Mouse (Mus musculus): ENCODE measurements at regions not wholly inside any gene's neighbourhood (a gene's known extent, or its start where the extent isn't known, plus 50 kb on each side); places are given as distances from the start of the nearest gene placed in this dataset.
A peak's percentile ranks its signal among the peaks of the same experiment; 100 is the strongest.

GRCm38 (mm10) chr5:118365651-118366050 is 120.6 kb downstream of the 2410131K14Rik start:
- WGBS: 31% methylated on average over 5 of the region's 5 CpGs
- Histone ChIP-seq H3K27ac (replicated peaks) (no peak overlapping the region), H3K9me3 (replicated peaks) (no peaks in the 10 kb centered on the region), H3K9ac (replicated peaks) (no peak overlapping the region), H3K27me3 (replicated peaks) (no peaks in the 10 kb centered on the region), H3K4me3 (replicated peaks) (no peak overlapping the region), H3K4me2 (no peak overlapping the region), H3K4me1 (no peaks in the 10 kb centered on the region; the same call in 1 of the 2 replicates), H3K36me3 (no peaks in the 10 kb centered on the region)
- no peak for ATAC-seq (ENCODE audit: low FRiP score)

- Histone ChIP-seq H3K4me1 (no peaks in the 10 kb centered on the region; the same call in 1 of the 2 replicates), H3K27ac (replicated peaks) (no peak overlapping the region), H3K27me3 (replicated peaks) (no peaks in the 10 kb centered on the region), H3K4me3 (replicated peaks) (no peak overlapping the region), H3K9me3 (replicated peaks) (no peaks in the 10 kb centered on the region), H3K4me2 (no peak overlapping the region), H3K36me3 (no peaks in the 10 kb centered on the region), H3K9ac (replicated peaks) (no peak overlapping the region)
- ATAC-seq (ENCODE audit: low FRiP score): no peak
- WGBS: 91% methylated on average over 11 of the region's 11 CpGs
Observed at GRCm38 (mm10) chr5:118367047-118367446, 122.0 kb downstream of the 2410131K14Rik start.

- Histone ChIP-seq H3K9me3 (replicated peaks) (no peaks in the 10 kb centered on the region), H3K4me2 (peak overlapping the region; percentile 9), H3K27ac (replicated peaks) (no peak overlapping the region), H3K9ac (replicated peaks) (no peak overlapping the region), H3K4me3 (replicated peaks) (no peak overlapping the region), H3K27me3 (replicated peaks) (no peaks in the 10 kb centered on the region), H3K4me1 (peaks cover 29% of the 10 kb centered on the region), H3K36me3 (no peaks in the 10 kb centered on the region)
- 7% methylated on average over 13 of the region's 13 CpGs for WGBS
- no peak for ATAC-seq (ENCODE audit: low FRiP score)
Observed at GRCm38 (mm10) chr5:118373581-118373981, 128.6 kb downstream of the 2410131K14Rik start.

DNA sequence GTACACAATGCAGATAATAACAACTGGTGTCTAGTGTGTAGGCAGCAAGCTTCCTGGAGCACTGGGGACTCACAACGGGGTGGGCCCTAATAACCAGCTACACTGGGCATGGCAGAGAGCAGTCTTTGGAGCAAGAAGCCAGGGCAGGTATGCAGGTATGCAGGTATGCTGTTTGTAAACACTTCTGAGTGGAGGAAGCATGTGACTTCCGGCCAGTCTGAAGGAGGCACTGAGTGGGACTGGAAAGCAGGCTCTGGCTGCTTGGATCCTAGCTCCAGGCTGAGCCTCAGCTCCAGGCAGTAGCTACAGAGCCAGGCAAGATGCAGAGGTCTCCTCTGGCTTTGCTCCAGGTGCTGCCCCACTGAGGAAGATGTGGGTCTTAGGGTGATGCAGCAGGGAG is 129.9 kb downstream of the 2410131K14Rik start:
- Histone ChIP-seq H3K4me1 (peaks cover 41% of the 10 kb centered on the region), H3K27ac (replicated peaks) (no peak overlapping the region), H3K9me3 (replicated peaks) (no peaks in the 10 kb centered on the region), H3K4me2 (no peak overlapping the region), H3K4me3 (replicated peaks) (no peak overlapping the region), H3K9ac (replicated peaks) (no peak overlapping the region), H3K27me3 (replicated peaks) (no peaks in the 10 kb centered on the region), H3K36me3 (no peaks in the 10 kb centered on the region)
- WGBS: 69% methylated on average over 2 of the region's 2 CpGs
- no peak for ATAC-seq (ENCODE audit: low FRiP score)

DNA sequence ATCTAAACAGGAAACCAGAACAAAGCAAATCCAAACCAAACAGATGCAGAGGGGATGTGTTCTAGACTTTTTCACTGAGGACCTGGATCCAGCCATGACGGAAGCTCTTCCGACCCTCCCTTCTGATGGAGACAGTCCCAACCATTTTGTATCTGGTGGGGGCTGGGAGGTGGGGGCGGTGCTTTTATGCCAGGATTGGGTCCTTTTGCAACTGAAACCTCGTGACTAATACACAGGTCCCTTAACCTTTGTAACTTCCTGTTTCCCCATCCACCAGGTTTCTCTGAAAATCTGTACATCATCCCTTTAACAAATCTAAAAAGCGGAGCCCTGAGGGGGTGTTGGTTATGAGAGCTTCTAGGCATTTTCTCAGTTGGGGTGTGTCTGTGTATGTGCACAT is 130.9 kb downstream of the 2410131K14Rik start:
- 85% methylated on average over 5 of the region's 5 CpGs for WGBS
- H3K9me3 ChIP-seq (replicated peaks): no peaks in the 10 kb centered on the region
- no peak overlapping the region for H3K4me3 ChIP-seq (replicated peaks)
- H3K4me2 ChIP-seq: no peak overlapping the region
- H3K27me3 ChIP-seq (replicated peaks): no peaks in the 10 kb centered on the region
- no peaks in the 10 kb centered on the region for H3K36me3 ChIP-seq
- ATAC-seq (ENCODE audit: low FRiP score): no peak
- no peak overlapping the region for H3K27ac ChIP-seq (replicated peaks)
- peaks cover 49% of the 10 kb centered on the region for H3K4me1 ChIP-seq
- no peak overlapping the region for H3K9ac ChIP-seq (replicated peaks)

DNA sequence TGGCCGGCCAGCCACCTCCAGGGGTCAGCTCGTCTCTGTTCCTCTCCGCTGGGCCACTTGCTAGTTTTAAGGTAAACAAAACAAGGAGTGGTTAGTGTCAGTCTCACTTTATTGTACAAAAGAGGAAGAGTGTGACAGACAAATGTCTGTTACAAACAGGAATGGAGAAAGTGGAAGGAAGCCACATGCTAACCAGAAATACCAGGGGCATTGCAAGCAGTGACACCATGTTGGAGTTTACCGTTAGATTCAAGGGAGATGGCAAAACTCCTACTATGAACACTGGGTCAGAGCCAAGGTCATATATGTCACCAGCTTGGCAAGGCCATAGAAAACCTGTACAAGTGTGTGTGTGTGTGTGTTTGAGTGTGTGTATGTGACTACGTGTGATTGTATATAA is 131.5 kb downstream of the 2410131K14Rik start:
- H3K4me3 ChIP-seq (replicated peaks): no peak overlapping the region
- 73% methylated on average over 5 of the region's 5 CpGs for WGBS
- no peak for ATAC-seq (ENCODE audit: low FRiP score)
- no peaks in the 10 kb centered on the region for H3K9me3 ChIP-seq (replicated peaks)
- H3K36me3 ChIP-seq: no peaks in the 10 kb centered on the region
- H3K4me2 ChIP-seq: no peak overlapping the region
- no peaks in the 10 kb centered on the region for H3K27me3 ChIP-seq (replicated peaks)
- H3K4me1 ChIP-seq: peaks cover 53% of the 10 kb centered on the region
- no peak overlapping the region for H3K9ac ChIP-seq (replicated peaks)
- H3K27ac ChIP-seq (replicated peaks): no peak overlapping the region

- 27% methylated on average over 8 of the region's 8 CpGs for WGBS
- Histone ChIP-seq H3K4me3 (replicated peaks) (no peak overlapping the region), H3K4me2 (no peak overlapping the region), H3K9ac (replicated peaks) (no peak overlapping the region), H3K27me3 (replicated peaks) (no peaks in the 10 kb centered on the region), H3K27ac (replicated peaks) (peak overlapping the region; percentile 39; the same call in 1 of the 2 replicates), H3K4me1 (peaks cover 58% of the 10 kb centered on the region), H3K9me3 (replicated peaks) (no peaks in the 10 kb centered on the region), H3K36me3 (no peaks in the 10 kb centered on the region)
- no peak for ATAC-seq (ENCODE audit: low FRiP score)
Observed at GRCm38 (mm10) chr5:118377402-118377848, 132.4 kb downstream of the 2410131K14Rik start.

GRCm38 (mm10) chr5:118379245-118380051 is 134.4 kb downstream of the 2410131K14Rik start:
- Histone ChIP-seq H3K4me2 (peak overlapping the region; percentile 90; the same call in 1 of the 2 replicates), H3K9me3 (replicated peaks) (no peaks in the 10 kb centered on the region), H3K27me3 (replicated peaks) (0 out of 2 replicates have a peak, but pooled peaks cover 5% of the 10 kb centered on the region), H3K9ac (replicated peaks) (no peak overlapping the region), H3K27ac (replicated peaks) (peak overlapping the region; percentile 86), H3K4me1 (peaks cover 42% of the 10 kb centered on the region), H3K4me3 (replicated peaks) (no peak overlapping the region), H3K36me3 (no peaks in the 10 kb centered on the region)
- WGBS: 34% methylated on average over 24 of the region's 24 CpGs
- ATAC-seq (ENCODE audit: low FRiP score): no peak

DNA sequence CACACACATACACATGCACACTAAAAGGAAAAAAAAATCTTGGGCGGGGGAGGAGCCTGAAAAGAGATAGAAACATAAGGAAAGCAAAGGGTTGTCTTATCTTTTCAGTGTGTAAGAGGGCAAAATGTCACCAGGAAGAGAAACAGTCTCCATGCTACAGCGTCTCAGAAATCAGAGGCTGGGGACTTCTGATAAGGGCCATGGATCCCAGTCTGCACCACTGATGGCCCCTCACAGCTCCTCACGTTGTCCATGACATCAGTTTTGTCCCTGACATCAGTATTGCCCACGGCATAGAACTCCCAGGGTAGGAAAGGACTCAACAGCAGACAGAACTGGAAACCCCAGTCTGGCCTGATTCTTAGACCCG is 135.0 kb downstream of the 2410131K14Rik start:
- H3K36me3 ChIP-seq: no peaks in the 10 kb centered on the region
- peak overlapping the region; percentile 86 for H3K27ac ChIP-seq (replicated peaks)
- peaks cover 37% of the 10 kb centered on the region for H3K4me1 ChIP-seq
- WGBS: 23% methylated on average over 5 of the region's 5 CpGs
- no peak; the same call in 1 of the 2 replicates for ATAC-seq (ENCODE audit: low FRiP score)
- no peaks in the 10 kb centered on the region for H3K9me3 ChIP-seq (replicated peaks)
- 0 out of 2 replicates have a peak, but pooled peaks cover 5% of the 10 kb centered on the region for H3K27me3 ChIP-seq (replicated peaks)
- peak overlapping the region; percentile 48 for H3K4me3 ChIP-seq (replicated peaks)
- H3K4me2 ChIP-seq: peak overlapping the region; percentile 90
- H3K9ac ChIP-seq (replicated peaks): no peak overlapping the region

- under 1% methylated on average over 42 of the region's 45 CpGs for WGBS
- Histone ChIP-seq H3K27ac (replicated peaks) (peak overlapping the region; percentile 86), H3K27me3 (replicated peaks) (0 out of 2 replicates have a peak, but pooled peaks cover 5% of the 10 kb centered on the region), H3K36me3 (no peaks in the 10 kb centered on the region), H3K9ac (replicated peaks) (peak overlapping the region; percentile 44), H3K4me2 (peak overlapping the region; percentile 90), H3K9me3 (replicated peaks) (no peaks in the 10 kb centered on the region), H3K4me1 (peaks cover 35% of the 10 kb centered on the region), H3K4me3 (replicated peaks) (peak overlapping the region; percentile 48)
- ATAC-seq (ENCODE audit: low FRiP score): peak; percentile 76
Observed at GRCm38 (mm10) chr5:118380422-118381293, 135.6 kb downstream of the 2410131K14Rik start.

GRCm38 (mm10) chr5:118381294-118381675 is 136.3 kb downstream of the 2410131K14Rik start:
- H3K9ac ChIP-seq (replicated peaks): peak overlapping the region; percentile 44
- peak; percentile 58 for ATAC-seq (ENCODE audit: low FRiP score)
- no peaks in the 10 kb centered on the region for H3K9me3 ChIP-seq (replicated peaks)
- peaks cover 35% of the 10 kb centered on the region for H3K4me1 ChIP-seq
- 0 out of 2 replicates have a peak, but pooled peaks cover 5% of the 10 kb centered on the region for H3K27me3 ChIP-seq (replicated peaks)
- peak overlapping the region; percentile 86 for H3K27ac ChIP-seq (replicated peaks)
- H3K4me3 ChIP-seq (replicated peaks): peak overlapping the region; percentile 48
- WGBS: 0% methylated on average over 12 of the region's 12 CpGs
- H3K36me3 ChIP-seq: no peaks in the 10 kb centered on the region
- peak overlapping the region; percentile 90 for H3K4me2 ChIP-seq

All from neural tube, embryonic 15.5 days (tissue).